Mouse (Mus musculus): Measurements from ENCODE around the gene Slc19a1. TPM values are rescaled to one million over a fixed set of nuclear protein-coding genes. Genes with fewer than 3 reads are reported as not detected.

Slc19a1 gene
- polyA plus RNA-seq, 1 experiment from 2014 or later: 35.4 TPM

GRCm38 (mm10) chr10:77048196-77048595, 16.2 kb downstream of the Slc19a1 start:
- Histone ChIP-seq H3K9ac (replicated peaks; ENCODE audit: low read depth, low read length) (no peak overlapping the region), H3K9me3 (ENCODE audit: control insufficient read depth, low read depth, low read length) (no peaks in the 10 kb centered on the region), H3K27me3 (ENCODE audit: control insufficient read depth, insufficient read depth, low read length) (no peaks in the 10 kb centered on the region), H3K36me3 (ENCODE audit: control insufficient read depth, insufficient read depth, low read length) (peaks cover 36% of the 10 kb centered on the region), H3K4me3 (ENCODE audit: low read depth, low read length) (no peak overlapping the region), H3K4me1 (ENCODE audit: control insufficient read depth, insufficient read depth, low read length) (no peaks in the 10 kb centered on the region), H3K4me2 (replicated peaks; ENCODE audit: low read depth, low read length) (no peak overlapping the region), H3K27ac (ENCODE audit: low read length) (no peak overlapping the region)
- no peak for ATAC-seq (ENCODE audit: insufficient number of reproducible peaks, insufficient read depth, low FRiP score, low read depth)
- 68% methylated on average over 4 of the region's 4 CpGs for WGBS

GRCm38 (mm10) chr10:77048606-77049005, 16.6 kb downstream of the Slc19a1 start:
- H3K9me3 ChIP-seq (ENCODE audit: control insufficient read depth, low read depth, low read length): no peaks in the 10 kb centered on the region
- 90% methylated on average over 3 of the region's 3 CpGs for WGBS
- no peaks in the 10 kb centered on the region for H3K27me3 ChIP-seq (ENCODE audit: control insufficient read depth, insufficient read depth, low read length)
- no peak overlapping the region for H3K9ac ChIP-seq (replicated peaks; ENCODE audit: low read depth, low read length)
- no peak overlapping the region for H3K4me3 ChIP-seq (ENCODE audit: low read depth, low read length)
- H3K4me2 ChIP-seq (replicated peaks; ENCODE audit: low read depth, low read length): no peak overlapping the region
- H3K36me3 ChIP-seq (ENCODE audit: control insufficient read depth, insufficient read depth, low read length): peaks cover 36% of the 10 kb centered on the region
- no peaks in the 10 kb centered on the region for H3K4me1 ChIP-seq (ENCODE audit: control insufficient read depth, insufficient read depth, low read length)
- no peak overlapping the region for H3K27ac ChIP-seq (ENCODE audit: low read length)
- no peak for ATAC-seq (ENCODE audit: insufficient number of reproducible peaks, insufficient read depth, low FRiP score, low read depth)

- H3K4me1 ChIP-seq (ENCODE audit: control insufficient read depth, insufficient read depth, low read length): no peaks in the 10 kb centered on the region
- ATAC-seq (ENCODE audit: insufficient number of reproducible peaks, insufficient read depth, low FRiP score, low read depth): no peak
- WGBS: 74% methylated on average over 10 of the region's 10 CpGs
Measured at GRCm38 (mm10) chr10:77056768-77057167, 24.7 kb downstream of the Slc19a1 start.

GRCm38 (mm10) chr10:77061426-77061825, 29.4 kb downstream of the Slc19a1 start:
- WGBS: 69% methylated on average over 3 of the region's 3 CpGs
- no peak for ATAC-seq (ENCODE audit: insufficient number of reproducible peaks, insufficient read depth, low FRiP score, low read depth)
- Histone ChIP-seq H3K4me1 (ENCODE audit: control insufficient read depth, insufficient read depth, low read length) (no peaks in the 10 kb centered on the region), H3K4me2 (replicated peaks; ENCODE audit: low read depth, low read length) (no peak overlapping the region), H3K27me3 (ENCODE audit: control insufficient read depth, insufficient read depth, low read length) (no peaks in the 10 kb centered on the region), H3K4me3 (ENCODE audit: low read depth, low read length) (no peak overlapping the region), H3K27ac (ENCODE audit: low read length) (no peak overlapping the region), H3K9me3 (ENCODE audit: control insufficient read depth, low read depth, low read length) (no peaks in the 10 kb centered on the region), H3K36me3 (ENCODE audit: control insufficient read depth, insufficient read depth, low read length) (no peaks in the 10 kb centered on the region), H3K9ac (replicated peaks; ENCODE audit: low read depth, low read length) (no peak overlapping the region)

More at GRCm38 (mm10) chr10:77056768-77057167, 24.7 kb downstream of the Slc19a1 start:
- Histone ChIP-seq H3K9me3 (ENCODE audit: control insufficient read depth, low read depth, low read length) (no peaks in the 10 kb centered on the region), H3K27me3 (ENCODE audit: control insufficient read depth, insufficient read depth, low read length) (no peaks in the 10 kb centered on the region), H3K36me3 (ENCODE audit: control insufficient read depth, insufficient read depth, low read length) (0 out of 2 replicates have a peak, but pooled peaks cover under 1% of the 10 kb centered on the region), H3K9ac (replicated peaks; ENCODE audit: low read depth, low read length) (no peak overlapping the region), H3K4me2 (replicated peaks; ENCODE audit: low read depth, low read length) (no peak overlapping the region), H3K4me3 (ENCODE audit: low read depth, low read length) (no peak overlapping the region), H3K27ac (ENCODE audit: low read length) (no peak overlapping the region)

- Histone ChIP-seq H3K36me3 (ENCODE audit: control insufficient read depth, insufficient read depth, low read length) (no peaks in the 10 kb centered on the region; the same call in 1 of the 2 replicates), H3K27ac (ENCODE audit: low read length) (no peak overlapping the region), H3K4me1 (ENCODE audit: control insufficient read depth, insufficient read depth, low read length) (no peaks in the 10 kb centered on the region), H3K4me2 (replicated peaks; ENCODE audit: low read depth, low read length) (no peak overlapping the region), H3K9me3 (ENCODE audit: control insufficient read depth, low read depth, low read length) (no peaks in the 10 kb centered on the region), H3K27me3 (ENCODE audit: control insufficient read depth, insufficient read depth, low read length) (no peaks in the 10 kb centered on the region), H3K9ac (replicated peaks; ENCODE audit: low read depth, low read length) (no peak overlapping the region), H3K4me3 (ENCODE audit: low read depth, low read length) (no peak overlapping the region)
- ATAC-seq (ENCODE audit: insufficient number of reproducible peaks, insufficient read depth, low FRiP score, low read depth): no peak
- WGBS: 71% methylated on average over 11 of the region's 11 CpGs
Measured at GRCm38 (mm10) chr10:77062393-77063010, 30.5 kb downstream of the Slc19a1 start.

GRCm38 (mm10) chr10:77064239-77064638, 32.2 kb downstream of the Slc19a1 start:
- Histone ChIP-seq H3K36me3 (ENCODE audit: control insufficient read depth, insufficient read depth, low read length) (no peaks in the 10 kb centered on the region; the same call in 1 of the 2 replicates), H3K27me3 (ENCODE audit: control insufficient read depth, insufficient read depth, low read length) (no peaks in the 10 kb centered on the region), H3K9me3 (ENCODE audit: control insufficient read depth, low read depth, low read length) (no peaks in the 10 kb centered on the region), H3K27ac (ENCODE audit: low read length) (no peak overlapping the region), H3K4me1 (ENCODE audit: control insufficient read depth, insufficient read depth, low read length) (no peaks in the 10 kb centered on the region), H3K4me2 (replicated peaks; ENCODE audit: low read depth, low read length) (no peak overlapping the region), H3K9ac (replicated peaks; ENCODE audit: low read depth, low read length) (no peak overlapping the region), H3K4me3 (ENCODE audit: low read depth, low read length) (no peak overlapping the region)
- WGBS: 96% methylated on average over 3 of the region's 3 CpGs
- ATAC-seq (ENCODE audit: insufficient number of reproducible peaks, insufficient read depth, low FRiP score, low read depth): no peak

GRCm38 (mm10) chr10:77064659-77065058, 32.6 kb downstream of the Slc19a1 start:
- ATAC-seq (ENCODE audit: insufficient number of reproducible peaks, insufficient read depth, low FRiP score, low read depth): no peak
- H3K4me3 ChIP-seq (ENCODE audit: low read depth, low read length): no peak overlapping the region
- no peaks in the 10 kb centered on the region for H3K4me1 ChIP-seq (ENCODE audit: control insufficient read depth, insufficient read depth, low read length)
- H3K9ac ChIP-seq (replicated peaks; ENCODE audit: low read depth, low read length): no peak overlapping the region
- H3K36me3 ChIP-seq (ENCODE audit: control insufficient read depth, insufficient read depth, low read length): no peaks in the 10 kb centered on the region; the same call in 1 of the 2 replicates
- H3K27me3 ChIP-seq (ENCODE audit: control insufficient read depth, insufficient read depth, low read length): no peaks in the 10 kb centered on the region
- no peak overlapping the region for H3K4me2 ChIP-seq (replicated peaks; ENCODE audit: low read depth, low read length)
- no peaks in the 10 kb centered on the region for H3K9me3 ChIP-seq (ENCODE audit: control insufficient read depth, low read depth, low read length)
- no peak overlapping the region for H3K27ac ChIP-seq (ENCODE audit: low read length)

GRCm38 (mm10) chr10:77068469-77068868, 36.4 kb downstream of the Slc19a1 start:
- Histone ChIP-seq H3K27ac (ENCODE audit: low read length) (no peak overlapping the region), H3K9ac (replicated peaks; ENCODE audit: low read depth, low read length) (no peak overlapping the region), H3K4me3 (ENCODE audit: low read depth, low read length) (no peak overlapping the region), H3K4me1 (ENCODE audit: control insufficient read depth, insufficient read depth, low read length) (no peaks in the 10 kb centered on the region), H3K36me3 (ENCODE audit: control insufficient read depth, insufficient read depth, low read length) (no peaks in the 10 kb centered on the region; the same call in 1 of the 2 replicates), H3K9me3 (ENCODE audit: control insufficient read depth, low read depth, low read length) (no peaks in the 10 kb centered on the region), H3K27me3 (ENCODE audit: control insufficient read depth, insufficient read depth, low read length) (no peaks in the 10 kb centered on the region), H3K4me2 (replicated peaks; ENCODE audit: low read depth, low read length) (no peak overlapping the region)
- WGBS: 86% methylated on average over 7 of the region's 7 CpGs
- ATAC-seq (ENCODE audit: insufficient number of reproducible peaks, insufficient read depth, low FRiP score, low read depth): no peak

- Histone ChIP-seq H3K36me3 (ENCODE audit: control insufficient read depth, insufficient read depth, low read length) (no peaks in the 10 kb centered on the region; the same call in 1 of the 2 replicates), H3K9me3 (ENCODE audit: control insufficient read depth, low read depth, low read length) (no peaks in the 10 kb centered on the region), H3K4me1 (ENCODE audit: control insufficient read depth, insufficient read depth, low read length) (no peaks in the 10 kb centered on the region), H3K27ac (ENCODE audit: low read length) (no peak overlapping the region), H3K9ac (replicated peaks; ENCODE audit: low read depth, low read length) (no peak overlapping the region), H3K4me2 (replicated peaks; ENCODE audit: low read depth, low read length) (no peak overlapping the region), H3K27me3 (ENCODE audit: control insufficient read depth, insufficient read depth, low read length) (no peaks in the 10 kb centered on the region), H3K4me3 (ENCODE audit: low read depth, low read length) (no peak overlapping the region)
- peak; percentile 26; the same call in 1 of the 2 replicates for ATAC-seq (ENCODE audit: insufficient number of reproducible peaks, insufficient read depth, low FRiP score, low read depth)
- WGBS: 48% methylated on average over 4 of the region's 4 CpGs
Measured at GRCm38 (mm10) chr10:77070072-77070471, 38.0 kb downstream of the Slc19a1 start.

Data from stomach, embryonic 14.5 days (tissue).